In genomic region chr9:77756076-77756475, GRCm38 (mm10) we compare ENCODE assay signal across 8 mouse cellular contexts. TPM values are rescaled to one million over a fixed set of nuclear protein-coding genes. Genes with fewer than 3 reads are reported as not detected.
DNase-seq lines count a peak whose midpoint lies in the region; ATAC-seq and TF ChIP-seq lines count a peak whose summit lies in the region.

No protein-coding gene starts in this region.

- no peak for DNase-seq in left cerebral cortex, adult 2 months (ENCODE audit: extremely low spot score in 1 of 2, low spot score in 2 of 2)
- DNase-seq in left cerebral cortex, postnatal 36 days (ENCODE audit: low spot score in 2 of 2) = no peak
- DNase-seq in adipocyte (ENCODE audit: low spot score) = peak; percentile 71
- DNase-seq in forebrain, postnatal 0 days = peak; percentile 44
- DNase-seq in retina, postnatal 1 day = peak; percentile 72
- no peak for DNase-seq in cerebellum, adult 11 months
- DNase-seq in layer of hippocampus, adult 9-10 months (ENCODE audit: low spot score) = no peak

- intact Hi-C loops in left cerebral cortex, adult 2 months (cut with DNase I) = loop anchor here (10.0 kb wide), 2 partner anchors 161 to 301 kb away; no protein-coding TSS in a partner anchor
- intact Hi-C loops in left cerebral cortex, postnatal 36 days (cut with DNase I) = loop anchor here (10.0 kb wide), 1 partner anchor 151 kb away; no protein-coding TSS in a partner anchor

- peak overlapping the region; percentile 86 for H3K4me2 ChIP-seq in forebrain, postnatal 0 days (ENCODE audit: low read depth)
- H3K4me2 ChIP-seq in liver, embryonic 12.5 days = peak overlapping the region; percentile 72

- peak overlapping the region; percentile 87 for H3K4me3 ChIP-seq in left cerebral cortex, adult 2 months
- H3K4me3 ChIP-seq in forebrain, postnatal 0 days (ENCODE audit: low read depth, low read length) = no peak overlapping the region
- peak overlapping the region; percentile 92 for H3K4me3 ChIP-seq in liver, embryonic 12.5 days

- H3K27me3 ChIP-seq in forebrain, postnatal 0 days (ENCODE audit: insufficient read depth, low read length) = no peaks in the 10 kb centered on the region
- no peaks in the 10 kb centered on the region; the same call in 1 of the 2 replicates for H3K27me3 ChIP-seq in liver, embryonic 12.5 days (replicated peaks)

- H3K4me1 ChIP-seq in forebrain, postnatal 0 days (ENCODE audit: insufficient read depth) = 0 out of 2 replicates have a peak, but pooled peaks cover 4% of the 10 kb centered on the region
- peaks cover 66% of the 10 kb centered on the region for H3K4me1 ChIP-seq in liver, embryonic 12.5 days

- no peak overlapping the region for H3K9ac ChIP-seq in forebrain, postnatal 0 days
- H3K9ac ChIP-seq in liver, embryonic 12.5 days = peak overlapping the region; percentile 95

- TF ChIP-seq CTCF in left cerebral cortex, adult 2 months (IDR thresholded peaks at IDR 0.05) = peak; percentile 64
- peak; percentile 67 for TF ChIP-seq CTCF in forebrain, postnatal 0 days (IDR thresholded peaks at IDR 0.05; ENCODE audit: low read depth)

- H3K27ac ChIP-seq in left cerebral cortex, adult 2 months = no peak overlapping the region
- H3K27ac ChIP-seq in forebrain, postnatal 0 days (ENCODE audit: low read depth, low read length) = no peak overlapping the region
- H3K27ac ChIP-seq in liver, embryonic 12.5 days = peak overlapping the region; percentile 93

- no peaks in the 10 kb centered on the region for H3K36me3 ChIP-seq in forebrain, postnatal 0 days (ENCODE audit: insufficient read depth)
- peaks cover 31% of the 10 kb centered on the region for H3K36me3 ChIP-seq in liver, embryonic 12.5 days

- WGBS in forebrain, postnatal 0 days = 30% methylated on average over 9 of the region's 9 CpGs
- WGBS in liver, embryonic 12.5 days (ENCODE audit: insufficient replicate concordance) = 19% methylated on average over 9 of the region's 9 CpGs

- no peak for ATAC-seq in forebrain, postnatal 0 days
- 0 out of 2 replicates have a peak, but pooled peaks have one; percentile 5 for ATAC-seq in liver, embryonic 12.5 days

- no peaks in the 10 kb centered on the region for H3K9me3 ChIP-seq in forebrain, postnatal 0 days (ENCODE audit: low read length)
- H3K9me3 ChIP-seq in liver, embryonic 12.5 days (replicated peaks) = no peaks in the 10 kb centered on the region

RNA-seq across cellular contexts. Expression of gene Gclc, which starts 1.7 kb away (rescaled TPM):
- 10 to 100 TPM; 44.0 to 45.6 TPM for total RNA-seq in left cerebral cortex, adult 2 months (2021)
- total RNA-seq in left cerebral cortex, postnatal 36 days (2021) = 10 to 100 TPM; 43.3 to 44.6 TPM
- total RNA-seq in forebrain, postnatal 0 days (2014; rRNA removed) = 25.8 and 28.4 TPM in 2 replicates
- 12.4 and 14.4 TPM in 2 replicates for polyA plus RNA-seq in forebrain, postnatal 0 days (2015; fragmentation: Nextera tagmentation; extraction: Ambion mirVana)
- 44.5 and 45.0 TPM in 2 replicates for polyA plus RNA-seq in liver, embryonic 12.5 days (2016; fragmentation: Nextera tagmentation; extraction: Ambion mirVana)

Comparison
In these comparisons a context has a peak if more than half of its experiments do, and no peak if none do; other contexts are left out.
1. DNase-seq: peak in adipocyte (single experiment), forebrain, postnatal 0 days (single experiment) and retina, postnatal 1 day (single experiment); none in left cerebral cortex, adult 2 months (0 of 2), left cerebral cortex, postnatal 36 days (0 of 2), cerebellum, adult 11 months (single experiment) and layer of hippocampus, adult 9-10 months (single experiment).